Mouse (Mus musculus): Measurements from ENCODE around the gene Csnk1g1. TPM values are rescaled to one million over a fixed set of nuclear protein-coding genes. Genes with fewer than 3 reads are reported as not detected.

The Csnk1g1 gene
- polyA plus RNA-seq (2014; fragmentation: Illumina TruSeq; extraction: RNeasy Lipid Tissue Mini Kit (QIAGEN cat#74804); ENCODE audit: low replicate concordance): 35.6 TPM

GRCm38 (mm10) chr9:65908394-65909300, at the start of gene Csnk1g1, which contains the start of gene Trip4:
Csnk1g1 (plus strand) TSS chr9:65908924.
Trip4 (minus strand) TSS chr9:65908794.

GRCm38 (mm10) chr9:65890143-65890628, 18.5 kb upstream of the Csnk1g1 start, which contains the start of gene Pclaf:
Pclaf (plus strand) TSS chr9:65890237.

GRCm38 (mm10) chr9:66059583-66060307, 151.0 kb downstream of the Csnk1g1 start, which contains the start of gene Ppib:
Ppib (plus strand) TSS chr9:66060222.

GRCm38 (mm10) chr9:66069583-66069982, 160.9 kb downstream of the Csnk1g1 start, which contains the start of gene Snx22:
Snx22 (minus strand) TSS chr9:66069719.

Other genes starting within 250 kb of the Csnk1g1 start
- gene Oaz2, start 240.9 kb upstream of the Csnk1g1 start, polyA plus RNA-seq (2014; fragmentation: Illumina TruSeq; extraction: RNeasy Lipid Tissue Mini Kit (QIAGEN cat#74804); ENCODE audit: low replicate concordance): 20.5 TPM
- 5.8 TPM for gene Zfp609, start 81.4 kb upstream of the Csnk1g1 start, polyA plus RNA-seq (2014; fragmentation: Illumina TruSeq; extraction: RNeasy Lipid Tissue Mini Kit (QIAGEN cat#74804); ENCODE audit: low replicate concordance)
- gene Pclaf, start 18.7 kb upstream of the Csnk1g1 start, polyA plus RNA-seq (2014; fragmentation: Illumina TruSeq; extraction: RNeasy Lipid Tissue Mini Kit (QIAGEN cat#74804); ENCODE audit: low replicate concordance): 62.6 TPM
- gene Trip4, start 130 bp upstream of the Csnk1g1 start, polyA plus RNA-seq (2014; fragmentation: Illumina TruSeq; extraction: RNeasy Lipid Tissue Mini Kit (QIAGEN cat#74804); ENCODE audit: low replicate concordance): 44.6 TPM
- gene Ppib, start 151.3 kb downstream of the Csnk1g1 start, polyA plus RNA-seq (2014; fragmentation: Illumina TruSeq; extraction: RNeasy Lipid Tissue Mini Kit (QIAGEN cat#74804); ENCODE audit: low replicate concordance): 172 TPM
- not detected for gene Snx22, start 160.8 kb downstream of the Csnk1g1 start, polyA plus RNA-seq (2014; fragmentation: Illumina TruSeq; extraction: RNeasy Lipid Tissue Mini Kit (QIAGEN cat#74804); ENCODE audit: low replicate concordance)
- 87.4 TPM for gene Snx1, start 217.7 kb downstream of the Csnk1g1 start, polyA plus RNA-seq (2014; fragmentation: Illumina TruSeq; extraction: RNeasy Lipid Tissue Mini Kit (QIAGEN cat#74804); ENCODE audit: low replicate concordance)
- gene Ciao2a, start 217.7 kb downstream of the Csnk1g1 start, polyA plus RNA-seq (2014; fragmentation: Illumina TruSeq; extraction: RNeasy Lipid Tissue Mini Kit (QIAGEN cat#74804); ENCODE audit: low replicate concordance): 191 TPM
- 9.5 TPM for gene Dapk2, start 249.3 kb downstream of the Csnk1g1 start, polyA plus RNA-seq (2014; fragmentation: Illumina TruSeq; extraction: RNeasy Lipid Tissue Mini Kit (QIAGEN cat#74804); ENCODE audit: low replicate concordance)

All from small intestine, adult 10 weeks (tissue).